29 mouse cellular contexts compared by ENCODE assay signal in genomic region chr8:124259925-124260324, GRCm38 (mm10). TPM values are rescaled to one million over a fixed set of nuclear protein-coding genes. Genes with fewer than 3 reads are reported as not detected.
A peak's percentile ranks its signal among the peaks of the same experiment; 100 is the strongest.
DNase-seq lines count a peak whose midpoint lies in the region; ATAC-seq and TF ChIP-seq lines count a peak whose summit lies in the region.
"Had no signal": no experiment of that assay in that cellular context is flagged by ENCODE, and none has a peak within 500 bp of the region (broad histone marks: within the 10 kb centered on the region; RNA-seq: fewer than 3 reads in every experiment).

No protein-coding gene starts in this region.

- WGBS in heart, embryonic 13.5 days, result 75% methylated on average over 7 of the region's 7 CpGs
- WGBS in heart, adult 2 months, result 80% methylated on average over 7 of the region's 7 CpGs
- 90% methylated on average over 5 of the region's 7 CpGs for WGBS in kidney, embryonic 16.5 days
- 77% methylated on average over 7 of the region's 7 CpGs for WGBS in midbrain, embryonic 12.5 days
- 56% methylated on average over 6 of the region's 7 CpGs for WGBS in midbrain, embryonic 14.5 days

- H3K4me3 ChIP-seq in heart, embryonic 13.5 days, result no peak overlapping the region
- H3K4me3 ChIP-seq in heart, adult 2 months, result no peak overlapping the region
- H3K4me3 ChIP-seq in kidney, embryonic 16.5 days (ENCODE audit: low read length), result no peak overlapping the region
- H3K4me3 ChIP-seq in midbrain, embryonic 12.5 days, result no peak overlapping the region
- H3K4me3 ChIP-seq in midbrain, embryonic 14.5 days (replicated peaks; ENCODE audit: low read depth, low read length), result no peak overlapping the region
- H3K4me3 ChIP-seq: forebrain, embryonic 15.5 days; gastrocnemius, adult 2 months; heart, embryonic 15.5 days; limb, embryonic 10.5 days; limb, embryonic 15.5 days; neural tube, embryonic 15.5 days; stomach, embryonic 15.5 days had no signal

- no peak overlapping the region for H3K27ac ChIP-seq in heart, embryonic 13.5 days (replicated peaks)
- no peak overlapping the region for H3K27ac ChIP-seq in heart, adult 2 months
- H3K27ac ChIP-seq in kidney, embryonic 16.5 days (ENCODE audit: low read length), result no peak overlapping the region
- peak overlapping the region; percentile 30; the same call in 1 of the 2 replicates for H3K27ac ChIP-seq in midbrain, embryonic 12.5 days (replicated peaks)
- H3K27ac ChIP-seq in midbrain, embryonic 14.5 days (replicated peaks; ENCODE audit: low read depth, low read length), result no peak overlapping the region
- H3K27ac ChIP-seq: forebrain, embryonic 15.5 days; gastrocnemius, adult 2 months; heart, embryonic 15.5 days; hindbrain, embryonic 14.5 days; limb, embryonic 10.5 days; limb, embryonic 15.5 days; macrophage; neural tube, embryonic 15.5 days; stomach, embryonic 15.5 days had no signal

- intact Hi-C loops in heart, adult 2 months (cut with DNase I), result no loop called here

- no peak for TF ChIP-seq EP300 in heart, adult 2 months (IDR thresholded peaks at IDR 0.05; ENCODE audit: insufficient read depth, low read depth, low read length)

- no peak for ATAC-seq in heart, embryonic 13.5 days (ENCODE audit: extremely low read depth, insufficient number of reproducible peaks, low FRiP score, low TSS enrichment)
- no peak for ATAC-seq in kidney, embryonic 16.5 days (ENCODE audit: low FRiP score, low TSS enrichment)
- no peak for ATAC-seq in midbrain, embryonic 12.5 days (ENCODE audit: low FRiP score, low read depth)
- ATAC-seq in midbrain, embryonic 14.5 days (ENCODE audit: low FRiP score, low TSS enrichment), result no peak
- peak; percentile 25 for ATAC-seq in inflammation-experienced regulatory T-cells, adult 6 months
- ATAC-seq: forebrain, embryonic 15.5 days had no signal

- peaks cover 84% of the 10 kb centered on the region for H3K4me1 ChIP-seq in heart, embryonic 13.5 days
- H3K4me1 ChIP-seq in heart, adult 2 months (ENCODE audit: control insufficient read depth, insufficient read depth, low read length), result peaks cover 32% of the 10 kb centered on the region
- H3K4me1 ChIP-seq in kidney, embryonic 16.5 days (ENCODE audit: insufficient read depth, low read length), result peaks cover 44% of the 10 kb centered on the region
- peaks cover 71% of the 10 kb centered on the region for H3K4me1 ChIP-seq in midbrain, embryonic 12.5 days
- H3K4me1 ChIP-seq in midbrain, embryonic 14.5 days (ENCODE audit: control insufficient read depth, insufficient read depth, low read length), result peaks cover 61% of the 10 kb centered on the region

- H3K36me3 ChIP-seq in heart, embryonic 13.5 days, result peaks cover 5% of the 10 kb centered on the region; the same call in 1 of the 2 replicates
- peaks cover 3% of the 10 kb centered on the region; the same call in 1 of the 2 replicates for H3K36me3 ChIP-seq in heart, adult 2 months (ENCODE audit: control insufficient read depth, insufficient read depth, low read length)
- H3K36me3 ChIP-seq in kidney, embryonic 16.5 days (ENCODE audit: insufficient read depth, low read length), result no peaks in the 10 kb centered on the region
- H3K36me3 ChIP-seq in midbrain, embryonic 12.5 days, result no peaks in the 10 kb centered on the region
- H3K36me3 ChIP-seq in midbrain, embryonic 14.5 days (ENCODE audit: control insufficient read depth, insufficient read depth, low read length), result no peaks in the 10 kb centered on the region
- H3K36me3 ChIP-seq: forebrain, embryonic 15.5 days; heart, embryonic 15.5 days; limb, embryonic 15.5 days; neural tube, embryonic 15.5 days; stomach, embryonic 15.5 days had no signal

- no peak overlapping the region for H3K4me2 ChIP-seq in heart, embryonic 13.5 days
- 0 out of 2 replicates have a peak overlapping the region, but pooled peaks have one; percentile 5 for H3K4me2 ChIP-seq in kidney, embryonic 16.5 days (replicated peaks; ENCODE audit: low read depth, low read length)
- no peak overlapping the region for H3K4me2 ChIP-seq in midbrain, embryonic 12.5 days (replicated peaks)
- H3K4me2 ChIP-seq in midbrain, embryonic 14.5 days (ENCODE audit: low read length), result no peak overlapping the region
- H3K4me2 ChIP-seq: forebrain, embryonic 15.5 days; heart, embryonic 15.5 days; hindbrain, embryonic 14.5 days; limb, embryonic 15.5 days; midbrain, embryonic 11.5 days; neural tube, embryonic 15.5 days; stomach, embryonic 15.5 days had no signal

- no peaks in the 10 kb centered on the region for H3K27me3 ChIP-seq in heart, embryonic 13.5 days (replicated peaks)
- H3K27me3 ChIP-seq in heart, adult 2 months (ENCODE audit: control insufficient read depth, insufficient read depth, low read length), result no peaks in the 10 kb centered on the region
- no peaks in the 10 kb centered on the region for H3K27me3 ChIP-seq in kidney, embryonic 16.5 days (ENCODE audit: insufficient read depth, low read length)
- H3K27me3 ChIP-seq in midbrain, embryonic 12.5 days, result no peaks in the 10 kb centered on the region; the same call in 1 of the 2 replicates
- no peaks in the 10 kb centered on the region for H3K27me3 ChIP-seq in midbrain, embryonic 14.5 days (ENCODE audit: control insufficient read depth, insufficient read depth, low read length)
- H3K27me3 ChIP-seq: forebrain, embryonic 15.5 days; heart, embryonic 15.5 days; limb, embryonic 15.5 days; neural tube, embryonic 15.5 days; stomach, embryonic 15.5 days had no signal

- H3K9me3 ChIP-seq in heart, embryonic 13.5 days, result no peaks in the 10 kb centered on the region
- H3K9me3 ChIP-seq in kidney, embryonic 16.5 days (ENCODE audit: low read length), result no peaks in the 10 kb centered on the region
- H3K9me3 ChIP-seq in midbrain, embryonic 12.5 days, result no peaks in the 10 kb centered on the region
- no peaks in the 10 kb centered on the region for H3K9me3 ChIP-seq in midbrain, embryonic 14.5 days (ENCODE audit: control insufficient read depth, low read length)
- H3K9me3 ChIP-seq: forebrain, embryonic 15.5 days; heart, embryonic 15.5 days; limb, embryonic 10.5 days; limb, embryonic 15.5 days; neural tube, embryonic 15.5 days; stomach, embryonic 15.5 days had no signal

- peaks cover 2% of the 10 kb centered on the region for H3K79me2 ChIP-seq in heart, adult 2 months (replicated peaks; ENCODE audit: control insufficient read depth, insufficient read depth, low read length)

- no peak for DNase-seq in heart, adult 2 months
- no peak for DNase-seq in kidney, adult 9 months
- no peak for DNase-seq in midbrain, embryonic 14.5 days
- DNase-seq in frontal cortex, postnatal 14 days (ENCODE audit: low spot score in 2 of 2), result no peak
- DNase-seq: adrenal gland, adult 8-10 months; cerebellum, adult 8-10 months; cerebellum, postnatal 25 days; gastrocnemius, adult 2 months; gastrocnemius, postnatal 36 days; heart, adult 18-20 months; heart, postnatal 4 days; kidney, adult 8-10 months; kidney, postnatal 14 days; layer of hippocampus, adult 9-11 months; lung, adult 18-20 months; right cerebral cortex, postnatal 25 days had no signal

- TF ChIP-seq POLR2A in heart, adult 2 months (IDR thresholded peaks at IDR 0.05; ENCODE audit: insufficient read depth, low read depth, low read length), result no peak

- no peak for TF ChIP-seq CTCF in heart, adult 2 months (IDR thresholded peaks at IDR 0.05)

- 0 out of 2 replicates have a peak overlapping the region, but pooled peaks have one; percentile 19 for H3K9ac ChIP-seq in heart, embryonic 13.5 days
- H3K9ac ChIP-seq in heart, adult 2 months (ENCODE audit: low read depth, low read length), result no peak overlapping the region
- no peak overlapping the region for H3K9ac ChIP-seq in kidney, embryonic 16.5 days (replicated peaks; ENCODE audit: low read length)
- no peak overlapping the region for H3K9ac ChIP-seq in midbrain, embryonic 12.5 days (replicated peaks)
- H3K9ac ChIP-seq in midbrain, embryonic 14.5 days (replicated peaks; ENCODE audit: low read length), result no peak overlapping the region
- H3K9ac ChIP-seq: forebrain, embryonic 15.5 days; heart, embryonic 15.5 days; hindbrain, embryonic 14.5 days; limb, embryonic 15.5 days; neural tube, embryonic 15.5 days; stomach, embryonic 15.5 days had no signal

RNA-seq across cellular contexts. Expression of gene Galnt2, which starts 28.7 kb away (rescaled TPM):
- polyA plus RNA-seq in heart, embryonic 13.5 days (2015; fragmentation: Nextera tagmentation; extraction: Ambion mirVana), result 42.8 and 47.2 TPM in 2 replicates
- total RNA-seq in heart, adult 2 months (2021), result 10 to 100 TPM; 35.2 to 42.9 TPM
- 3.7 and 8.8 TPM in 2 replicates for polyA plus RNA-seq in heart, adult 2 months (2012; rRNA removed)
- 47.0 and 47.1 TPM in 2 replicates for polyA plus RNA-seq in kidney, embryonic 16.5 days (2015; fragmentation: Nextera tagmentation; extraction: Ambion mirVana)
- 80.7 and 86.2 TPM in 2 replicates for polyA plus RNA-seq in midbrain, embryonic 12.5 days (2016; fragmentation: Nextera tagmentation; extraction: Ambion mirVana)
- 65.8 and 70.1 TPM in 2 replicates for polyA plus RNA-seq in midbrain, embryonic 14.5 days (2014; fragmentation: Nextera tagmentation; extraction: Ambion mirVana)
- 10 to 100 TPM; 14.8 to 39.1 (median 20.4) TPM for polyA plus RNA-seq in inflammation-experienced regulatory T-cells, adult 6 months (2017; shearing (Covaris generic))
